Mouse (Mus musculus) MN1 (cell line): ENCODE data around the gene Exoc3l4.

Experiments
- DNase-seq: peaks from one replicate; pipeline ENCODE4 v3.0.0-alpha.2; 2016; ENCODE audit warnings: low spot score

Gene Exoc3l4

GRCm38 (mm10) chr12:111416921-111417779 is at the start of gene Exoc3l4:
Gene Exoc3l4, plus strand, starts transcription at chr12:111417017.
- no peak for DNase-seq

GRCm38 (mm10) chr12:111367065-111367464 is 49.8 kb upstream of the Exoc3l4 start:
- DNase-seq = no peak

GRCm38 (mm10) chr12:111370249-111370648 is 46.6 kb upstream of the Exoc3l4 start:
- DNase-seq = no peak

- DNase-seq = no peak
Measured at GRCm38 (mm10) chr12:111371905-111372304, 44.9 kb upstream of the Exoc3l4 start.

- no peak for DNase-seq
Measured at GRCm38 (mm10) chr12:111373411-111373810, 43.4 kb upstream of the Exoc3l4 start.

GRCm38 (mm10) chr12:111374727-111375126 is 42.1 kb upstream of the Exoc3l4 start:
- no peak for DNase-seq

GRCm38 (mm10) chr12:111375559-111375958 is 41.3 kb upstream of the Exoc3l4 start:
- no peak for DNase-seq

GRCm38 (mm10) chr12:111376053-111376452 is 40.8 kb upstream of the Exoc3l4 start:
- no peak for DNase-seq

GRCm38 (mm10) chr12:111376826-111377331 is 39.9 kb upstream of the Exoc3l4 start:
- peak; percentile 30 for DNase-seq

GRCm38 (mm10) chr12:111377376-111377973 is 39.3 kb upstream of the Exoc3l4 start, which contains the start of gene Cdc42bpb:
Gene Cdc42bpb, minus strand, starts transcription at chr12:111377718.
- peak; percentile 89 for DNase-seq

- peak; percentile 15 for DNase-seq
Measured at GRCm38 (mm10) chr12:111377986-111378490, 38.8 kb upstream of the Exoc3l4 start.

GRCm38 (mm10) chr12:111378812-111379211 is 38.0 kb upstream of the Exoc3l4 start:
- DNase-seq = no peak

- DNase-seq = no peak
Measured at GRCm38 (mm10) chr12:111385883-111386641, 30.8 kb upstream of the Exoc3l4 start.

- DNase-seq = peak; percentile 55
Measured at GRCm38 (mm10) chr12:111386642-111387120, 30.1 kb upstream of the Exoc3l4 start.

- no peak for DNase-seq
Measured at GRCm38 (mm10) chr12:111387146-111387545, 29.7 kb upstream of the Exoc3l4 start.

GRCm38 (mm10) chr12:111394008-111394407 is 22.8 kb upstream of the Exoc3l4 start:
- no peak for DNase-seq

GRCm38 (mm10) chr12:111396997-111397396 is 19.8 kb upstream of the Exoc3l4 start:
- no peak for DNase-seq

- peak; percentile 76 for DNase-seq
Measured at GRCm38 (mm10) chr12:111401454-111402184, 15.2 kb upstream of the Exoc3l4 start.

GRCm38 (mm10) chr12:111404880-111405279 is 11.9 kb upstream of the Exoc3l4 start:
- DNase-seq = no peak

- DNase-seq = no peak
Measured at GRCm38 (mm10) chr12:111406622-111407021, 10.2 kb upstream of the Exoc3l4 start, which contains the start of gene Lbhd2. Gene Lbhd2, plus strand, starts transcription at chr12:111406809.

GRCm38 (mm10) chr12:111409583-111409982 is 7.2 kb upstream of the Exoc3l4 start:
- DNase-seq = no peak
